22 mouse cellular contexts compared by ENCODE assay signal in genomic region chr14:106313558-106313957, GRCm38 (mm10).
DNase-seq lines count a peak whose midpoint lies in the region; ATAC-seq and TF ChIP-seq lines count a peak whose summit lies in the region.
"Had no signal": no experiment of that assay in that cellular context is flagged by ENCODE, and none has a peak within 500 bp of the region (broad histone marks: within the 10 kb centered on the region; RNA-seq: fewer than 3 reads in every experiment).

No protein-coding gene starts in this region.

- DNase-seq in hindbrain, embryonic 10.5 days (ENCODE audit: low spot score): peak; percentile 6
- DNase-seq in kidney, postnatal 0 days (ENCODE audit: low spot score): no peak
- no peak for DNase-seq in kidney, adult 18-20 months
- DNase-seq in embryo, embryonic 10.5 days (ENCODE audit: low spot score): peak; percentile 34
- DNase-seq in neural tube, embryonic 11.5 days (ENCODE audit: low spot score): peak; percentile 21
- no peak for DNase-seq in gastrocnemius, adult 2 months
- no peak for DNase-seq in lung, adult 18-20 months
- DNase-seq: adrenal gland, postnatal 10 days; cerebellum, adult 8-10 months; cerebellum, postnatal 36 days; gastrocnemius, postnatal 36 days; heart, adult 2 months; kidney, postnatal 25 days; right cerebral cortex, adult 18-20 months; thymus, postnatal 14 days had no signal

- no peaks in the 10 kb centered on the region for H3K27me3 ChIP-seq in hindbrain, embryonic 10.5 days (ENCODE audit: insufficient read depth, poor library complexity, severe bottlenecking)
- no peaks in the 10 kb centered on the region for H3K27me3 ChIP-seq in hindbrain, embryonic 13.5 days
- H3K27me3 ChIP-seq in kidney, postnatal 0 days (ENCODE audit: insufficient read depth, low read length): no peaks in the 10 kb centered on the region
- H3K27me3 ChIP-seq in neural tube, embryonic 11.5 days (ENCODE audit: control insufficient read depth, insufficient read depth, low read length): no peaks in the 10 kb centered on the region
- H3K27me3 ChIP-seq: forebrain, embryonic 15.5 days; heart, embryonic 12.5 days; limb, embryonic 12.5 days; liver, embryonic 15.5 days; lung, embryonic 15.5 days had no signal

- peak overlapping the region; percentile 45; the same call in 1 of the 2 replicates for H3K27ac ChIP-seq in hindbrain, embryonic 10.5 days
- no peak overlapping the region for H3K27ac ChIP-seq in hindbrain, embryonic 13.5 days
- H3K27ac ChIP-seq in kidney, postnatal 0 days: 0 out of 2 replicates have a peak overlapping the region, but pooled peaks have one; percentile 1
- H3K27ac ChIP-seq in neural tube, embryonic 11.5 days (ENCODE audit: low read depth, low read length): no peak overlapping the region
- no peak overlapping the region for H3K27ac ChIP-seq in gastrocnemius, adult 2 months
- H3K27ac ChIP-seq: forebrain, embryonic 15.5 days; heart, adult 2 months; left cerebral cortex, adult 2 months; limb, embryonic 12.5 days; liver, embryonic 15.5 days; lung, embryonic 15.5 days had no signal

- 33% methylated on average over 8 of the region's 8 CpGs for WGBS in hindbrain, embryonic 10.5 days
- 54% methylated on average over 8 of the region's 8 CpGs for WGBS in hindbrain, embryonic 13.5 days
- WGBS in kidney, postnatal 0 days: 18% methylated on average over 8 of the region's 8 CpGs
- WGBS in neural tube, embryonic 11.5 days: 52% methylated on average over 8 of the region's 8 CpGs

- no peak overlapping the region for H3K4me2 ChIP-seq in hindbrain, embryonic 13.5 days
- no peak overlapping the region; the same call in 1 of the 2 replicates for H3K4me2 ChIP-seq in kidney, postnatal 0 days (ENCODE audit: low read length)
- no peak overlapping the region for H3K4me2 ChIP-seq in neural tube, embryonic 11.5 days (ENCODE audit: low read depth)
- H3K4me2 ChIP-seq: forebrain, embryonic 15.5 days; heart, embryonic 12.5 days; limb, embryonic 12.5 days; liver, embryonic 15.5 days; lung, embryonic 15.5 days had no signal

- no peak for TF ChIP-seq CTCF in kidney, postnatal 0 days (IDR thresholded peaks at IDR 0.05; ENCODE audit: low read depth)
- TF ChIP-seq CTCF in gastrocnemius, adult 2 months (IDR thresholded peaks at IDR 0.05): no peak

- H3K4me1 ChIP-seq in hindbrain, embryonic 10.5 days (replicated peaks): peaks cover 17% of the 10 kb centered on the region
- peaks cover 8% of the 10 kb centered on the region for H3K4me1 ChIP-seq in hindbrain, embryonic 13.5 days (replicated peaks)
- peaks cover 12% of the 10 kb centered on the region; the same call in 1 of the 2 replicates for H3K4me1 ChIP-seq in kidney, postnatal 0 days (replicated peaks; ENCODE audit: insufficient read depth, low read length)
- no peaks in the 10 kb centered on the region for H3K4me1 ChIP-seq in neural tube, embryonic 11.5 days (ENCODE audit: control insufficient read depth, insufficient read depth, low read length)
- H3K4me1 ChIP-seq: forebrain, embryonic 15.5 days; heart, embryonic 12.5 days; limb, embryonic 12.5 days; liver, embryonic 15.5 days had no signal

- H3K4me3 ChIP-seq in hindbrain, embryonic 10.5 days: no peak overlapping the region
- H3K4me3 ChIP-seq in hindbrain, embryonic 13.5 days: no peak overlapping the region
- H3K4me3 ChIP-seq in kidney, postnatal 0 days (replicated peaks; ENCODE audit: low read depth, low read length): no peak overlapping the region
- no peak overlapping the region for H3K4me3 ChIP-seq in neural tube, embryonic 11.5 days (ENCODE audit: low read depth, low read length)
- H3K4me3 ChIP-seq in gastrocnemius, adult 2 months: no peak overlapping the region
- H3K4me3 ChIP-seq: forebrain, embryonic 15.5 days; heart, adult 2 months; heart, embryonic 12.5 days; left cerebral cortex, adult 2 months; limb, embryonic 12.5 days; liver, embryonic 15.5 days; lung, embryonic 15.5 days had no signal

- no peaks in the 10 kb centered on the region for H3K36me3 ChIP-seq in hindbrain, embryonic 10.5 days
- H3K36me3 ChIP-seq in hindbrain, embryonic 13.5 days: no peaks in the 10 kb centered on the region
- no peaks in the 10 kb centered on the region for H3K36me3 ChIP-seq in kidney, postnatal 0 days (ENCODE audit: insufficient read depth, low read length)
- no peaks in the 10 kb centered on the region for H3K36me3 ChIP-seq in neural tube, embryonic 11.5 days (ENCODE audit: control insufficient read depth, insufficient read depth, low read length)
- H3K36me3 ChIP-seq: forebrain, embryonic 15.5 days; heart, embryonic 12.5 days; limb, embryonic 12.5 days; liver, embryonic 15.5 days; lung, embryonic 15.5 days had no signal

- H3K9ac ChIP-seq in hindbrain, embryonic 13.5 days: no peak overlapping the region
- H3K9ac ChIP-seq in kidney, postnatal 0 days (ENCODE audit: low read depth, low read length): no peak overlapping the region
- no peak overlapping the region for H3K9ac ChIP-seq in neural tube, embryonic 11.5 days (ENCODE audit: low read length)
- H3K9ac ChIP-seq: forebrain, embryonic 15.5 days; heart, embryonic 12.5 days; limb, embryonic 12.5 days; liver, embryonic 15.5 days; lung, embryonic 15.5 days had no signal

- no peak for ATAC-seq in hindbrain, embryonic 13.5 days (ENCODE audit: low FRiP score)
- no peak for ATAC-seq in kidney, postnatal 0 days (replicated peaks; ENCODE audit: low FRiP score, low read depth)
- ATAC-seq in neural tube, embryonic 11.5 days (ENCODE audit: insufficient read depth, low FRiP score, low TSS enrichment): no peak
- ATAC-seq: forebrain, embryonic 15.5 days had no signal

- no peaks in the 10 kb centered on the region for H3K9me3 ChIP-seq in hindbrain, embryonic 10.5 days
- H3K9me3 ChIP-seq in hindbrain, embryonic 13.5 days: no peaks in the 10 kb centered on the region
- H3K9me3 ChIP-seq in kidney, postnatal 0 days (replicated peaks; ENCODE audit: low read length): no peaks in the 10 kb centered on the region
- H3K9me3 ChIP-seq in neural tube, embryonic 11.5 days (ENCODE audit: control insufficient read depth, low read length): no peaks in the 10 kb centered on the region
- H3K9me3 ChIP-seq: forebrain, embryonic 15.5 days; heart, embryonic 12.5 days; limb, embryonic 12.5 days; liver, embryonic 15.5 days; lung, embryonic 15.5 days had no signal

- intact Hi-C loops in gastrocnemius, adult 2 months (cut with DNase I): no loop called here

Comparison
In these comparisons a context has a peak if more than half of its experiments do, and no peak if none do; other contexts are left out.
1. H3K27ac ChIP-seq: peak in hindbrain, embryonic 10.5 days (single experiment) and kidney, postnatal 0 days (single experiment); none in hindbrain, embryonic 13.5 days (single experiment), neural tube, embryonic 11.5 days (single experiment) and gastrocnemius, adult 2 months (single experiment).
2. DNase-seq: peak in hindbrain, embryonic 10.5 days (single experiment), embryo, embryonic 10.5 days (single experiment) and neural tube, embryonic 11.5 days (single experiment); none in kidney, postnatal 0 days (single experiment), kidney, adult 18-20 months (single experiment), gastrocnemius, adult 2 months (single experiment) and lung, adult 18-20 months (0 of 2).